Mouse (Mus musculus): ENCODE results near the gene Ulk3.

The Ulk3 gene

GRCm38 (mm10) chr9:57613975-57614374, 24.7 kb downstream of the Ulk3 start:
- no peak for DNase-seq (ENCODE audit: extremely low spot score, low read depth, low spot score)

DNA sequence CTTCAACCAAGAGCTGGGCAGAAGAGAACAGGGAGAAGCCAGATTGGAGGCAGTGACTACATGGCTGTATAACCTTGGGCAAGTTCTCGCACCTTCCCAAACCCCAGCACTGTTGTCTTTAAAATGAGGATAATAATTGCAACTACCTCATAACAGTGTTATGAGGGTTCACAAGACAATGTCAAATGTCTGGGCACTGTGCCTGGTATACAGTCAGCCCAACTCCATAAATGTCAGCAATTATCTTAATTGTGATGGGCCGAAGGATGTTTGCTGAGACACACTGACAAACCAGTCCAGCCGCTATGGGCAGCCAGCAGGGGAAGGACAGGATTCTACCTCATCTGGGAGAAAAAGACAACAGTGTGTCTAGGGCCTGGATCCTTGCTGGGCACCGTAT, 25.5 kb downstream of the Ulk3 start:
- DNase-seq (ENCODE audit: extremely low spot score, low read depth, low spot score) = no peak

DNA sequence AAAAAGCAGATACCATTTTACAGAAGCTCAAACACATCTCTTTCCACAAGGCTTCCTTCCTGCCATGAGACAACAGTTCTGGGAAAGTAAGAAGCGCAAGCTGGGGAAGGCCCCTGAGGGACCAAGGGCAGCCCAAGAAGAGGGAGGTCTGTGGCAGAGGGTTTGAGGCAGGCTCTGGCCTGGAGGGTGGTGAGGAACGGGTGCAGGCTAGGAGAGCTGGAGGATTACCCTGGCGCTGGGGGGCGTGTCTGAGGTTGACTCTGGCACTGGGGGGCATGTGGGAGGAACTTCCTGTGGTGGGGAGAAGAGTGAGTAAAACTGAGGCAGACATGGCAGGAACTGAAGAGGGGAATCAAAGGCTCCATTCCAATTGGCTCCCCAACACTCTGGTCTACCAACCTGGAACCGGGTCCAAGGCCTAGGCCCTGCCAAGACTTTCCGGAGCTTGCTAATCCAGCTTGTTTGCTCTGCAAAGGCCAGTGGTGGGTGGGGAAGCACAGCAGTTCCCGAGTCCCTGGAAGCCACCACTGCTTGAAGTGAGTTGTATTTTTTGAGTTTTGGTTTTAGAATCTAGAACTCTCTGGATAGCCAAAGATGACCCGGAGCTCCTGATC, 28.4 kb downstream of the Ulk3 start:
- no peak for DNase-seq (ENCODE audit: extremely low spot score, low read depth, low spot score)

GRCm38 (mm10) chr9:57618854-57619253, 29.6 kb downstream of the Ulk3 start:
- DNase-seq (ENCODE audit: extremely low spot score, low read depth, low spot score) = no peak

GRCm38 (mm10) chr9:57620674-57621073, 31.4 kb downstream of the Ulk3 start, which contains the start of gene Lman1l:
Lman1l (minus strand) TSS chr9:57620774.
- no peak for DNase-seq (ENCODE audit: extremely low spot score, low read depth, low spot score)

GRCm38 (mm10) chr9:57624295-57624694, 35.0 kb downstream of the Ulk3 start:
- no peak for DNase-seq (ENCODE audit: extremely low spot score, low read depth, low spot score)

GRCm38 (mm10) chr9:57625674-57626500, 36.6 kb downstream of the Ulk3 start:
- DNase-seq (ENCODE audit: extremely low spot score, low read depth, low spot score) = no peak

DNA sequence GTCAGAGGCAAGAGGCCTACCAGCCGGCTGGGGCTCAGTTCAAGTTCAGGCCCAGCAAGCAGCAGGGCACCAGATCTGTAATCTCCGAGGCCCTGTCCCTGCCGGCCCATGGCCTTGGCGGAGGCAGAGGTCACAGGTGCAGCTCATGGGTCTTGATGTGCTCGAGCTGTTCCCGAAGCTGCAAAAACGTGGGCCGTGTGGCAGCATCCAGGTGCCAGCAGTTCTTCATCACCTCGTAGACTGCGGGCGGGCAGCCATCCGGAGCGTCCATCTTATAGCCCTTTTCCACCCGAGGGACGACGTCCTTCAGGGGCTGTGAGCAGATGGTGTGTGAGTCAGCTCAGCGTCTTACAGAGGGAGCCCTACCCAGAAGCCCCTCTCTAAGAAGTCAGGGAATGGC, 37.9 kb downstream of the Ulk3 start:
- no peak for DNase-seq (ENCODE audit: extremely low spot score, low read depth, low spot score)

DNA sequence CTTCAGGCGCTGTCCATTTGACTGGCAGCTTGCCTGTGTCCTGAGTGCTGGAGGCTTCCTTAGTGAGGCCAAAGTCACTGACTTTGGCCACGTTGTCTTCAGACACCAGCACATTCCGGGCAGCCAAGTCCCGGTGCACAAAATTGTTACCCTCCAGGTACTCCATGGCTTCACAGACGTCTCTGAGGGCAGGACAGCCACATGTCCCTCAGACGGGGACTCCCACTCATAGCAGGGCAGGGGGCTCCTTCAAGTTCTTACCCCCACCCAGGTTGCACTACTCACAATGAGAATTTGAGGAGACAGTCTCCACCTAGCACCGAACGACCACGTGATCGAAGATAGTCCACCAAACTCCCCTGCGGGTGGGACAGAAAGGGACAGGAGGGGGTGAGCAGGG, 38.6 kb downstream of the Ulk3 start:
- DNase-seq (ENCODE audit: extremely low spot score, low read depth, low spot score) = no peak

DNA sequence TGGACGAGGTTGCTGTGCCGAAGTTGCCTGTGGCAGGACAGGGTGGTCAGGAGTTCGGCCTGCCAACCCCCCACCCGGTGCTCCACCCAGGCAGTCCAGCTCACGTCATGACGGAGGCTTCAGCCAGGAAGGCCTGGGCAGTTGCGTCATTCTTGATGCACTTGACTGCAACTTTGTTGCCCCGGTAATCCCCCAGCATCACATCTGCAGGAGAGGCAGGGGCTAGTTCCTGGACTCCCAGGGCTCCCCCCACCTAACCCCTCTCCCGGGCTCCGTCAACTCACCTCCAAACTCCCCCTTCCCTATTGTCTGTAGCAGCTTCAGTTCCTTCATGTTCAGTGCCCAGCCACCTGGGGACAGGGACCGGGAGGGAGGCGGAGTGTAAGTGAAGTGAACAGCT, 39.5 kb downstream of the Ulk3 start:
- DNase-seq (ENCODE audit: extremely low spot score, low read depth, low spot score) = no peak

GRCm38 (mm10) chr9:57629118-57629874, 40.0 kb downstream of the Ulk3 start:
- no peak for DNase-seq (ENCODE audit: extremely low spot score, low read depth, low spot score)

GRCm38 (mm10) chr9:57633481-57634024, 44.3 kb downstream of the Ulk3 start:
- no peak for DNase-seq (ENCODE audit: extremely low spot score, low read depth, low spot score)

GRCm38 (mm10) chr9:57637272-57637671, 48.0 kb downstream of the Ulk3 start:
- DNase-seq (ENCODE audit: extremely low spot score, low read depth, low spot score) = no peak

GRCm38 (mm10) chr9:57637741-57638322, 48.6 kb downstream of the Ulk3 start:
- no peak for DNase-seq (ENCODE audit: extremely low spot score, low read depth, low spot score)

- no peak for DNase-seq (ENCODE audit: extremely low spot score, low read depth, low spot score)
These were observed 49.6 kb downstream of the Ulk3 start for GRCm38 (mm10) chr9:57638651-57639459.

DNA sequence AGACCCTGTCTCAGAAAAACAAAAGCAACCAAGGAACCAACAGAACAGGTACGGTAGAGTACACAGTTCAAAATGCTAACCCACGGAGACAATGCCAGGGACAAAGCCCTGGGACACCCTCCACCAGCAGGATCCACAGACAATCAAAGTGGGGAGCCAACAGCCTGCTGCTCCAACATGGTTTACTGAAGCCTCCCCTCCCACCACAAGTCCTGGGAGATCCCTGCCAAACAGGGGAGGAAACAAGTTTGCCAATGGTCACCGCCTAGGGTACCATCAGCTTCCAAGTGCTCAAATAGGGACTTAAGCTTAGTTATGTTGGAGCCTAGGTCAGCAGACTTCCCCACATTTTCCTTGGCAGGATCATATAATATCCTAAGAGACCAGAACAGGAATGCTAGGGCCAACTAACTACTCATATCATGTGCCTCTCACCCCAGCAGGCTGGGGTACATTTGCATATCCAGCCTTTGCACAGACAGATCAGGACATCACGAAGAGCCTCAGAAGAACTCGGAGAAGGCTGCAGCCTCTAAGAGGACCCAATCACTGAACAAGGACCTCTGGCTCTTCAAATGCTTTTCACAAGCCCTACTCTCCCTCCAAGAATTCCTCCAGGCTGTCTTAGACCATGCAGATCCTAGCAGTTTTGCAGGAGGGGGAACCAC, 50.5 kb downstream of the Ulk3 start:
- no peak for DNase-seq (ENCODE audit: extremely low spot score, low read depth, low spot score)

DNA sequence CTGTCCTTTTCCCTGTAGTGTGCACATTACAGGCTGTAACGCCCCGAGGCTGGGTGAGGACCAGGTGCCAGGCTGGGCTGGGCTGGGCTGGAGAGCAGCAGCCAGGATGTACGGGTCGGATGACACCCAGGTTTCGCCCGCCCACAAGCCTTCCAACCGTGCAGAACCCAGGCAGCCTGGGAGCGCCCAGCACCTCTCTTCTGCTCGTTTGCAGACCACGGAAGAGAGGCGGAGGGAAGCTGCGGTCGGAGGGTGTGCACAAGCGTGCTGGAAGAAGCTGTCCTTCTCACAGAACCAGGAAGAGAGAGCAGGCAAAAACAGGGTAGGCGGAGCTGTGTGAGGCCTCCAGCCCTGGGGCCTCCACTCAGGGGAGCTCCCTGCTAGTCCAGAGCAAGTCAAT, 51.1 kb downstream of the Ulk3 start:
- no peak for DNase-seq (ENCODE audit: extremely low spot score, low read depth, low spot score)

- no peak for DNase-seq (ENCODE audit: extremely low spot score, low read depth, low spot score)
These were observed 51.8 kb downstream of the Ulk3 start for GRCm38 (mm10) chr9:57641022-57641421.

GRCm38 (mm10) chr9:57641775-57642550, 52.7 kb downstream of the Ulk3 start:
- DNase-seq (ENCODE audit: extremely low spot score, low read depth, low spot score) = no peak
